Mouse (Mus musculus) embryonic fibroblast, embryonic 13.5 days (primary cell): ENCODE data around the gene Cpt1b.

Source experiments
- CTCF ChIP-seq: IDR thresholded peaks from 2 replicates; pipeline ENCODE4 v1.5.1; 2011; ENCODE audit warnings: mild to moderate bottlenecking, control low read depth, low read length, moderate library complexity, borderline replicate concordance; ENCODE audit not compliant: insufficient read depth
- POLR2A ChIP-seq: IDR thresholded peaks from 2 replicates; pipeline ENCODE4 v1.6.1; 2011; ENCODE audit warnings: low read depth, mild to moderate bottlenecking, control low read depth, low read length, moderate library complexity

- TF ChIP-seq CTCF, result no peak
- TF ChIP-seq POLR2A, result no peak
These were observed 47.5 kb downstream of the Cpt1b start for GRCm38 (mm10) chr15:89377938-89378828.
